Mouse (Mus musculus): ENCODE results near the gene Zfhx3.

GRCm38 (mm10) chr8:108978362-108978750 is 1035.9 kb downstream of the Zfhx3 start:
- no peak for TF ChIP-seq EP300 (IDR thresholded peaks at IDR 0.05; ENCODE audit: insufficient read depth, low read depth, low read length)
- TF ChIP-seq CTCF (IDR thresholded peaks at IDR 0.05; ENCODE audit: low read depth, low read length): no peak
- no peak for TF ChIP-seq POLR2A (IDR thresholded peaks at IDR 0.05; ENCODE audit: insufficient read depth, low read length)
